Mouse (Mus musculus): ENCODE results near the gene C530008M17Rik.

DNA sequence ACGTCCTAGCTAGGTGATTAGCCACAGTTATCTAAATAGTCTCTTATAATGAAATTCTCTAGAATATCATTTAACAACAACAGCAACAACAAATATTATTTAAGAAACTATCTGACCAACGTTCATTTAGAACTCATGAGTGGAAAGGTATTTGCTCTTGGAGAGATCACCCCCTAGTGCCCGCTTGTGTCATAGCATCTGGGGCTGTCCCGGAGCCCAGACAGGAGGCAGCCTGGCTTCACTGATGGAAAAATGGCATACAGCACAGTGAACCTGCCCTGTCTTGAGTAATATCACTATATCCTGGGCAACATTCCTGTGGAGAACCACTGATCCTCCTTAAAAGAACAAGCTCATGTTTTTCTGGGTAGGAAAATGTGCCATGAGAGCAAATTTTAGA, 187.1 kb downstream of the C530008M17Rik start:
- TF ChIP-seq CTCF (IDR thresholded peaks at IDR 0.05; ENCODE audit: insufficient read depth, low read depth, low read length) = peak; percentile 58
- TF ChIP-seq POLR2A (IDR thresholded peaks at IDR 0.05; ENCODE audit: insufficient read depth, low read depth, low read length) = no peak

Data from olfactory bulb, adult 2 months (tissue).